Mouse (Mus musculus): ENCODE data around the gene Minos1.

The Minos1 gene

DNA sequence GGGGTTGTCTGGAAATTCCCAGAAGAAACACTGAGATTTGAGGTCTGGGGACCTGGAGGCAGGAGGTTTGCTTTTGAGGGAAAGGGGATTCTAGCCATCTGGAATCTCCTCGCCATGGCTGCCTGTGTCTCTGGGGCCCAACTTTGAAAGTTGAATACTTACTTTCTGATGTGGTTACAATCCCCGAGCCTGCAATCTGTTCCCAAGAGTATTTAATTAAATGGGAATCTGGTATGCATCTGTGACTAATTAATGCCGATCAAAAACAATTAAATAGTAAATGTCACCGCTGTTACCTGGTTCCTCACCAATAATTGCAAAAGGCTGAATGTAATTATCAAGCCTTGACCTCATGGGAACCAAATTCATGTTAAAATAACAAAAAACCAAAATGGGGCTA is 13.7 kb upstream of the Minos1 start:
- DNase-seq (ENCODE audit: low spot score in 2 of 2) = no peak

DNA sequence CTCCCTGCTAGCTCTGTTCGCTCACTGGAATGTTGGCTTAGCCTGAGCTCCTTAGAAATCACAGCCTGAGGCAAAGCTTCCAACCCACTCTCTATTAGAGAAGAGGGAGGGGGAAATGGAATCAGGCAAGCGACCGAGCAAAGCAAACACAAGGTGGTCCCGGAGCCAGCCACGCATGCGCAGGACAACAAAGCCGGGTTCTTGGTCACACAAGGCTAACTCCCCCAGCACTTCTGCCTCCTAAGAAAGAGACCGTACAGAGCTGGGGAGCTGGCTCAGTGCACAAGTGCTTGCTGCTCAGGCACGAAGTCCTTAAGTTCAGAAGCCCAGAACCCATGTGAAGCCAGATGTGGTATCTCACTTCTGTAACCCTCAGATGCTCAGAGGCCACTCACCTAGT is 12.1 kb upstream of the Minos1 start:
- no peak for DNase-seq (ENCODE audit: low spot score in 2 of 2)

- DNase-seq (ENCODE audit: low spot score in 2 of 2) = no peak
Measured at GRCm38 (mm10) chr4:139141785-139142184, 10.9 kb upstream of the Minos1 start.

- DNase-seq (ENCODE audit: low spot score in 2 of 2) = no peak
Measured at GRCm38 (mm10) chr4:139140267-139140666, 9.4 kb upstream of the Minos1 start.

DNA sequence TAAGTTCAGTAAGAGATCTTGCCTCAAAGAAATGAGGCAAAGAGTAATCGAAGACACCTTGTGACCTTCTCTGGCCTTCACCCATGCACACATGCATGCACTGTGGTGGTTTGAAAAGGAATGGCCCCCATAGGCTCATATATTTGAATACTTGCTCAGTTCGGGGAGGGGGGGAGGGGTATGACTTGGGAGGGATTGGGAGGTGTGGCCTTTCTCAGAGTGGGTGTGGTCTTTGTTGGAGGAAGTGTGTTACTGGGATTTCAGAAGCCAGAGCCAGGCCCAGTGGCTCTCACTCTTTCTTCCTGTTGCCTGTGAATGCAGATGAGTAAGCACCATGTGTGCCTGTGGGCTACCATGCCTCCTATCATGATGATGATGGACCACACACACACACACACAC is 5.1 kb upstream of the Minos1 start:
- no peak for DNase-seq (ENCODE audit: low spot score in 2 of 2)

DNA sequence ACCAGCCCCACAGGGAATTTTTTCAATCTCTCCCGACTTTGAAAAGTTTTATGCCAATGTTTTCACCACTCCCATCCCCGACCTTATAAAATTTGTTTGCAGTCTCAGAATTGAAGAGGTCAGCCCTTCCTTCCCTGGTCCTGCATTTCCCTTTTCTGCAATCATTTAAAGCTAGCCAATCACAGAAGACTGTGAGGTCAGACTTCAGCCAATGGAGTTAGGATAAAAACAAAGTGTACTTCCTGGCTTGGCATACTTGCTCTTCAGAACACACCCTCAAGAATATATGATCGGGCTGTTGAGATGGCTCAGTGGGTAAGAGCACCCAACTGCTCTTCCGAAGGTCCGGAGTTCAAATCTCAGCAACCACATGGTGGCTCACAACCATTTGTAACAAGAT is 2.2 kb upstream of the Minos1 start:
- DNase-seq (ENCODE audit: low spot score in 2 of 2) = no peak

DNA sequence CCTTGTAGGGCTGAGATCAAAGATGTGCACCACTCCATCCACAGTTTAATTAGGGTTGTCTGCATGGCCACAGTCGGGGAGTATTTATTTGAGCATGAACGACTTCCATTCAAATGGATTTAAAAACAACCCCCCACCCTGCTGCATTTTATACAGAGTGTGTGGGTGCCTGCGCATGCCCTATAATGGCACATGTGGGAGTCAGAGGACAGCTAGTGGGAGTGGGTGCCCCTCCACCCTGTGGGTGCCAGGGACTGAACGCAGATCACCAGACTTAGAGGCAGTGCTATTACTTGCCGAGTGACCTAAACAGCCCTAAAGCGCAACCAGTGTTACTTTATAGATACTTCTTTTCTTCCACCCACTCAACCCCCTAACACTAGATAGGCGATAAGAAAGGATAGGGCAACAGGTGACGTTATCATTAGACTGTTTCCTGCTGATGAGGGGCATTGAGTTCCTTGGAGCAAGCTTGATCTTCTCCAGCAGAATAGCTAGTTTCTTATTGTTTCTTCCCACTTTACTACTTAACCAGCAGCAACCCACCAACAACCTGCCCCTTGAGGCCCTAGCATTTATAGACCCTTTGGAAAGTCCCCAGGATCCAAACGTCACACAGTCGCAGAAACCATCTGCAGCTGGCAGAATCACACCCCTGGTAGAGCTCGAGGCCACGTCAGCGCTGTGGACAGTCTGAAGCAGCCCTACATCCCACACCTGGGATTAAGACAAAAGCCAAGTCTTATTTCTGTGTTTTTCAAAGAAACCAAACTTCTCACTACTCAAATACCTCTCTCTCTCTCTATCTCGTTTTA is 1.2 kb upstream of the Minos1 start:
- no peak for DNase-seq (ENCODE audit: low spot score in 2 of 2)

DNA sequence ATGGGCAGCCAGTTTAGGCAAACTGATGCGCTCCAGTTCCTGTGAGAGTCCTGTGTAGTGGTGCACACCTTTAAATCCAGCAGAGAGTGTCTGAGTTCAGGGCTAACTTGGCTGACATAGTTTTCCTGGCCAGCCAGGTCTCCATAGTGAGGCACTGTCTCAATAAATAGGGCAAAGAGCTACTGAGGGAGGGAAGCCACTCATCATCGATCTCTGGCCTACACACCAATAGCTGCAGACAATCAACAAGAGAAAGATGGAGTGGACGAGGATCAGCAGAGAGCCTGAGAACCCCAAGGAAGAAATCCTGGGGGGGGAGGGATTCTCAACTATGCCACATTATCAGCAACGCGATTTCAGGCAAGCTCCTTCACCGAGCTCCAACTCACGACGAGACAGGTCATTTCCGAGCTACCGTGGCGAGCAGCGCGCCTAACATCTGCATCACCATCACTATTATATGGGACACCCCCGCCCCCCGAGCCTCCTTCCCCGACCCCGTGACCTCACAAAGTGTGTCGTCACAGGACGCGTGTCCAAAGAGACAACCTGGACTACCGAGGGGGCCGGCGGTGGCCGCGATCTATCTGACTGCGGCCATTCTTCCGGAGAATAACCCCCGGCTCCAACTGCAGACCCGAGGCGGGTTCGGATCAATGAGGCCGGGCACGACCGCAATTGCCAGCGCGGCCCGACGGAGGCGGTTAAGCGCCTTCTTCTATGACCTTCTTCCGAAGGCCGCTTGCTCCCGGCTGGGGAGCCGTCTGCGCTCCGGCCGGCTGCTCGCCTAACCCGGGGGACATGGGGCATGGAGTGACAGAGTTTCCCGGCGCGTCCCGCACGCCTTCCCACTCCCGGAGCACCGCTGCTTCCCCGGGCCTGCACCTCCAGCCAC is 860 bp downstream of the Minos1 start:
- peak in 1 of 2 experiments; percentile 28 for DNase-seq (ENCODE audit: low spot score in 2 of 2)

GRCm38 (mm10) chr4:139126475-139126874 is 4.4 kb downstream of the Minos1 start:
- no peak for DNase-seq (ENCODE audit: low spot score in 2 of 2)

DNA sequence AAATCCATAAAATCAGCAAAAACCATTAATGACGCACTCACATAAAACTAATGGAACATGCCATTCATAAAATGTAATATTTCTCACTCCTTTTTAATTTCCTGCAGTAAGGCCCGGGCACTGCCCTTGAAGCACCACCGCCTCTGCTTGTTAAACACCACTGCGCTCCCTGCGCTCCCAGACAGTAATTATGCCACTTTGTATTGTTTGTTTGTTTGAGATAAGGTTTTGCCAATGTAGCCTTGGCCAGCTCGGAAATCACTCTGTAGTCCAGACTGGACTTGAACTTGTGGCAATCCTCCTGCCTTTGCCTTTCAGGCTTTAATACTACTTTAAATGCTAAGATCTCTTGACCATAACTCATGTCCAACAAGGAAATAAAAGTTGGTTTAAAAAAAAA is 6.0 kb downstream of the Minos1 start:
- DNase-seq (ENCODE audit: low spot score in 2 of 2) = no peak

DNA sequence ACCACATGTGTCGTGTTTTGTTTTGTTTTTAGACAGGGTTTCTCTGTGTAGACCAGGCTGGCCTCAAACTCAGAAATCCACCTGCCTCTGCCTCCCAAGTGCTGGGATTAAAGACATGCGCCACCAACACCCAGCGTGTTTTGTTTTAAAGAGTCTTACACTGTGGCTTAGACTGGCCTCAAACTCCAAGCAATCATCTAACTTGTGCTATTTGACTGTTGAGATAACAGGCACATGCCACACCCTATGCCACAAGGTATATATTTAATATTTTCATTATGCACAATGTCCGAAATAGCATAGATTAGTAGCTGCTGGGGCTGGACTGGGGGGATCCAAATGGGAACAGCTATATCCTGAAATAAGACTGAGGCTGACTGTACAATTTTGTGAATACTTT is 8.4 kb downstream of the Minos1 start:
- DNase-seq (ENCODE audit: low spot score in 2 of 2) = no peak

DNA sequence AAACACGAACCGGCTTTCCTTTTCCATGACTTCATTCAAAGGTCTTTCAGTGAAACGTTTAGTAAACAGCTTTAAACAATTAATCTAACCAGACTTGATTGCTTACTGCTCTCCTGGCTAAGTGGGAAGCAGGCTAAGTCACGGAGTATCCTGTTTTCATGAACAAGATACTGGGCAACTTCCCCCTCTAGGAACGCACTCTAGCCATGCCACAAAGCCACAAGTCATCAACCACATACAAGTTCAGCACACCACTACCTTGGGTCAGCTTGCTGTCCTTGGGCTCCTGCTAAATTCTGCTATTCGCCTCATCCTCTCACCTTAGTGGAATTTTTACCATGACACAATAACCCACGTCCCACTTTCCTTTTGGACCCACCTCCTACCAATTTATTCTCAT is 9.9 kb downstream of the Minos1 start:
- no peak for DNase-seq (ENCODE audit: low spot score in 2 of 2)

DNA sequence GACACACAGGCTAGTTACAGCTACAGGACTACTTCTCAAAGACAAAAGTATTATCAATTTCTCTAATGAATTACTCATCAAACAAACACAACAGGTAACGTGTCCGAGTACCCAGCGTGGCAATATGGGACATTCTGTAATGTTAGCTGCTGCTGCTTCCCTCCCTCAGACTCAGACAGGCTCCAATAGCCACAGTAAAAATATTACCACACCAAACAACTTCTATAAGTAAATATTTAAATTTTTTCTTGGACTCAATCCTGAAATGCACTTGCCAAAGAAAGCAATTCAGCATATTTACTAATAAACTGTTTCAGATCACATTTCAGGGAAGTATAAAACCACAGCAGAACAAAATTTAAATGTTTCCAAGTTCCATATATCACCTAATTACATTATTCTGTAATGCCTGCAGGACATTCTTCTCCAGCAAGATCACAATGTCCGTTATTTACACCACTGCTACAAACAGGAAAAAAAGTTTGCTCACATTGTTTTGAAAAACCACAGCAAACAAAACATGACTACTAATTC is 10.6 kb downstream of the Minos1 start:
- no peak for DNase-seq (ENCODE audit: low spot score in 2 of 2)

GRCm38 (mm10) chr4:139116356-139117063 is 14.4 kb downstream of the Minos1 start:
- no peak for DNase-seq (ENCODE audit: low spot score in 2 of 2)

DNA sequence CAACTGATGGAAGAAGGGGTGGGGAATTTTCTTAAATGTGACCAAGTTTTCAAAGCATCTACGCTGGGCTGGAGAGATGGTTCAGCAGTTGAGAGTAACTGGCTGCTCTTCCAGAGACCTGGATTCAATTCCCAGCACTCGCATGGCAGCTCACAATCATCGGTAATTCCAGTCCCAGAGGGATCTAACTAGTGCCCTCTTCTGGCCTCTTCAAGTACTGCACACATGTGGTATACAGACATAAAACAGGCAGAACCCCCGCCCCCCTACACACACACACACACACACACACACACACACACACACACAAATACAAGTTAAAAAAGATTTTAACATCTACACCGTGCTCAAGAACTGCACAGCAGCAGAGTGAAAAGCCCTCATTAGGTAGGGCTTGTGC is 15.2 kb downstream of the Minos1 start:
- no peak for DNase-seq (ENCODE audit: low spot score in 2 of 2)

GRCm38 (mm10) chr4:139112482-139112881 is 18.4 kb downstream of the Minos1 start:
- no peak for DNase-seq (ENCODE audit: low spot score in 2 of 2)

DNA sequence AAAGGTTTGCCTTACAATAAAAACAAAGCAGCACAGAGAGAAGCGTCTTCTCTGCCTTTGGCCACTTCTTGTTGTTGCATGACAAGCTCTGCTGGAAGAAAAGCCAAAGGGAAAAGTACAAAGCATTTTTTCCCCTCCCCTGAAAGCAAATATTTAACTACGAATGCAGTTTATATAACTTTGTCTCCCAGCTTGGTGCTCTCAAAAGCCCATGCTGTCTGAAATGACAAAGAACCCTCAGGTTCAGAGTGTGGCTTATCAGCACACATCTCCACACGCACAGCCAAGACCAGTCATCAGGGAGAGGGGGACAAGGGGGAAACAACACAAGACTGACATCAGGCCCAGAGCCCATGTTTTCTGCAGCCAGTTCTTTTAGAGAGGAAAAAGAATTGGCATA is 19.5 kb downstream of the Minos1 start:
- DNase-seq (ENCODE audit: low spot score in 2 of 2) = no peak

DNA sequence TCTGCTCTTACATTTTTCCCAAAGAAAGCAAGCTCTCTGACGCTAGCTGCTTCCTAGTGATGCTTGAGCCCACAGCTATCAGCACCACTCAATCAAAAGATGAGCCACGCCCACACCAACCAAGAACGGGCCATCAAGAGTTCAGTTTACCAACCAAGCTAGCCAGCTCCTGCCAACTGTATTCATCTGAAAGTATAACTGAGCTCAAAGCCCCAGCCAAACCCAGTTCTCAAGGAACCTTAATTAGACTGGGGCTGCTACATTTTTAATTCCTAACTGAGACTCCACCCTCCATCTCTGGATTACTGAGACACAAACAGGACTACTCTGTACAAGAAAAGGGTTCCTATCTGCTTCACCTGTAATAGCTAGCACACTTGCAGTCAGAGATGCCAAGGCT is 20.1 kb downstream of the Minos1 start:
- DNase-seq (ENCODE audit: low spot score in 2 of 2) = no peak

DNA sequence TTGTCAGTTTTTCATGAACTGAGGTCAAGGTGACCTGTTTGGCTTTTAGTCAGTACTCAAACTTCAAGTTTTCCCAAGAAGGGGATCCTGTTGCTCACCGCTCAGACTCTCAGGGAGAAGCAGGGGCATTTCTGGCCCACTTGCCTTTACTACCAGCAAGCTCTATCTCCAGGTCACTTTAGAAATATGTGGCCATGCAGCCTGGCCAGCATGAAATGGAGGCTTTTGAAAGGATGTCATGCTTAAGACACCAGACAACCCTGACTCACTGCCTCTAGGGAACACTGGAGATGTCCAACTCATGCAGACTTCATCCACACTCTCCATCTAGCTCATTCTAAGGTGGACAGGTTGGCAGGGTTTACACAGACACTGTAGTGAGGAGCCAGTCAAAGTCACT is 25.5 kb downstream of the Minos1 start:
- DNase-seq (ENCODE audit: low spot score in 2 of 2) = no peak

DNA sequence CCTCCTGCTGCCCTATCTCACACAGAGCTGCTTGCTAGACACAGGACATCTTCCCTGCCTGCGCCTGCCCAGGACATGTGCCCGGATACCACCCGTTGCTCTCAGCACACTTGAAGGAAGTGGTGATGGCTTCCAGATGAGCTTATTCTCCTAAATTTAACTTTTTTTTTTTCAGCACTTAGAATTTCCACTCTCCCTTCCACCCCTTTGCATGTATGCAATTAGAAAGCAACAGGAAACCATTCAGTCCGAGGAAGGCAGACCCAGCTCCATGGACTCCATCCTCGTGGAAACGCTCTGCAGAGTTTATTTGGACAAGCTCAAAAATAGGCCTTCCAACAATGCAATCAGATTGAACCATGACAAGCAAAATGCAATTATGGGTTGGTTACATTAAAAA is 29.4 kb downstream of the Minos1 start:
- no peak for DNase-seq (ENCODE audit: low spot score in 2 of 2)

GRCm38 (mm10) chr4:139100326-139100725 is 30.6 kb downstream of the Minos1 start:
- DNase-seq (ENCODE audit: low spot score in 2 of 2) = no peak

- DNase-seq (ENCODE audit: low spot score in 2 of 2) = no peak
Measured at GRCm38 (mm10) chr4:139096201-139096600, 34.7 kb downstream of the Minos1 start.

Measured in urinary bladder, adult 18-20 months (tissue).